Mouse (Mus musculus) CH12.LX (cell line): ENCODE measurements at regions not wholly inside any gene's neighbourhood (a gene's known extent, or its start where the extent isn't known, plus 50 kb on each side); places are given as distances from the start of the nearest gene placed in this dataset.

Experiments
- DNase-seq: peaks from one replicate; pipeline ENCODE4 v3.0.0-alpha.2; 2013; ENCODE audit errors: extremely low read depth
- H3K27ac ChIP-seq: 2 replicates; pipeline ENCODE4 v1.5.1; 2012; ENCODE audit warnings: low read depth, mild to moderate bottlenecking, control low read depth, moderate library complexity; ENCODE audit not compliant: insufficient read depth
- H3K27me3 ChIP-seq: replicated peaks from 2 replicates; pipeline ENCODE3; 2012; ENCODE audit warnings: inconsistent platforms
- H3K36me3 ChIP-seq, 2 experiments: replicated peaks in 1 of 2; 2 replicates each; pipeline versions ENCODE3 to v1.6.1; 2012; ENCODE audit warnings: inconsistent platforms in 1 of 2, low read length in 1 of 2, mild to moderate bottlenecking in 1 of 2, mixed read lengths in 1 of 2, moderate library complexity in 1 of 2; ENCODE audit not compliant: control insufficient read depth in 1 of 2, insufficient read depth in 1 of 2
- H3K4me1 ChIP-seq, 2 experiments: 2 replicates each; pipeline ENCODE4 v1.6.1; 2012; ENCODE audit warnings: inconsistent platforms in 1 of 2, moderate library complexity in 1 of 2; ENCODE audit not compliant: insufficient read depth in 2 of 2, control insufficient read depth in 1 of 2
- H3K4me2 ChIP-seq: 2 replicates; pipeline ENCODE4 v1.6.1; 2012; ENCODE audit warnings: low read depth, mild to moderate bottlenecking, control low read depth; ENCODE audit not compliant: poor library complexity, insufficient read depth, severe bottlenecking
- H3K4me3 ChIP-seq, 3 experiments: fragments of 150-350 bp in 1 of 3; sonication (generic) in 1 of 3; replicated peaks in 1 of 3; 2 replicates each; pipeline versions ENCODE3 to v1.5.1; 2011 to 2012; ENCODE audit warnings: low read depth in 2 of 3, low read length in 2 of 3, mild to moderate bottlenecking in 2 of 3, moderate library complexity in 2 of 3, control low read depth in 1 of 3, improper control_type of control experiment in 1 of 3, inconsistent platforms in 1 of 3, mixed read lengths in 1 of 3; ENCODE audit not compliant: poor library complexity in 1 of 3
- H3K79me2 ChIP-seq: replicated peaks from 2 replicates; pipeline ENCODE4 v1.6.1; 2012; ENCODE audit warnings: mild to moderate bottlenecking, moderate library complexity; ENCODE audit not compliant: control insufficient read depth, poor library complexity, insufficient read depth, severe bottlenecking; ENCODE audit errors: extremely low read depth
- H3K9ac ChIP-seq: 2 replicates; pipeline ENCODE4 v1.6.1; 2012; ENCODE audit warnings: low read depth, mild to moderate bottlenecking, control low read depth, moderate library complexity; ENCODE audit not compliant: insufficient read depth
- H3K9me3 ChIP-seq: replicated peaks from 2 replicates; pipeline ENCODE3; 2012; ENCODE audit warnings: low read length, inconsistent platforms, mixed read lengths
- CHD2 ChIP-seq: IDR thresholded peaks from 2 replicates; pipeline ENCODE4 v1.6.1; 2011; ENCODE audit warnings: low read length, improper control_type of control experiment
- E2F4 ChIP-seq: IDR thresholded peaks from 2 replicates; pipeline ENCODE4 v1.6.1; 2011; ENCODE audit warnings: low read depth, low read length, improper control_type of control experiment; ENCODE audit not compliant: insufficient replicate concordance
- ELF1 ChIP-seq: IDR thresholded peaks from 2 replicates; pipeline ENCODE4 v1.6.1; 2014; ENCODE audit warnings: low read depth, mild to moderate bottlenecking, inconsistent platforms, low read length, improper control_type of control experiment
- ETS1 ChIP-seq: conservative IDR thresholded peaks from 2 replicates; pipeline ENCODE4 v1.6.1; 2012; ENCODE audit warnings: low read depth, mild to moderate bottlenecking, inconsistent platforms, low read length, improper control_type of control experiment, moderate library complexity
- GABPA ChIP-seq: IDR thresholded peaks from 2 replicates; pipeline ENCODE4 v1.6.1; 2012; ENCODE audit warnings: low read depth, low read length, improper control_type of control experiment, inconsistent platforms; ENCODE audit not compliant: insufficient replicate concordance
- KAT2A ChIP-seq: IDR thresholded peaks from 2 replicates; pipeline ENCODE4 v1.6.1; 2012; ENCODE audit warnings: low read length, improper control_type of control experiment, inconsistent platforms; ENCODE audit not compliant: insufficient replicate concordance
- MAFK ChIP-seq: IDR thresholded peaks from 2 replicates; pipeline ENCODE4 v1.6.1; 2011; ENCODE audit warnings: low read length, improper control_type of control experiment; ENCODE audit not compliant: insufficient replicate concordance
- MYC ChIP-seq: IDR thresholded peaks from 2 replicates; pipeline ENCODE4 v1.6.1; 2011; ENCODE audit warnings: low read depth, mild to moderate bottlenecking, improper control_type of control experiment, low read length
- NRF1 ChIP-seq: IDR thresholded peaks from 2 replicates; pipeline ENCODE4 v1.6.1; 2014; ENCODE audit warnings: low read depth, mild to moderate bottlenecking, inconsistent platforms, low read length, improper control_type of control experiment, moderate library complexity
- POLR2A ChIP-seq: IDR thresholded peaks from 2 replicates; pipeline ENCODE4 v1.6.1; 2011; ENCODE audit warnings: low read depth, mild to moderate bottlenecking, improper control_type of control experiment, low read length
- POLR2AphosphoS2 ChIP-seq: IDR thresholded peaks from 2 replicates; pipeline ENCODE4 v1.6.1; 2011; ENCODE audit warnings: low read depth, low read length, improper control_type of control experiment
- USF1 ChIP-seq: IDR thresholded peaks from 2 replicates; pipeline ENCODE4 v1.6.1; 2014; ENCODE audit warnings: low read depth, mild to moderate bottlenecking, inconsistent platforms, low read length, improper control_type of control experiment
- ZNF384 ChIP-seq: IDR thresholded peaks from 2 replicates; pipeline ENCODE4 v1.6.1; 2012; ENCODE audit warnings: low read depth, low read length, improper control_type of control experiment, inconsistent platforms
- dilution Hi-C: fragments of 300-500 bp; cut with MboI; formaldehyde crosslinking; loops from 2 replicates; pipeline ENCODE4 v1.14.3; 2020; ENCODE audit warnings: low sequenced_read_pairs; ENCODE audit not compliant: extremely low pct_unique_long_range_greater_than_20kb, extremely low pct_ligation_motif_present
- in situ Hi-C: fragments of 300-500 bp; cut with MboI; formaldehyde crosslinking; loops from 3 replicates; pipeline ENCODE4 v1.14.3; 2019; ENCODE audit warnings: low sequenced_read_pairs, low pct_ligation_motif_present, low pct_unique_long_range_greater_than_20kb, mixed read lengths

- Histone ChIP-seq H3K4me1 (no peaks in the 10 kb centered on the region), H3K4me3 (no peak overlapping the region)
Observed at GRCm38 (mm10) chrX:50590673-50591341, 162.5 kb upstream of the Olfr1324 start.

GRCm38 (mm10) chrX:50588892-50589291 is 160.6 kb upstream of the Olfr1324 start:
- Histone ChIP-seq H3K79me2 (no peaks in the 10 kb centered on the region), H3K36me3 (peaks cover 26 to 55% of the 10 kb centered on the region in 2 experiments), H3K27me3 (no peaks in the 10 kb centered on the region), H3K9ac (no peak overlapping the region), H3K27ac (no peak overlapping the region), H3K4me3 (no peak overlapping the region), H3K4me1 (no peaks in the 10 kb centered on the region), H3K4me2 (no peak overlapping the region), H3K9me3 (no peaks in the 10 kb centered on the region)
- dilution Hi-C loops: no loop called here
- in situ Hi-C loops: no loop called here
- no peak for DNase-seq
- no peak for TF ChIP-seq GABPA
- no peak for TF ChIP-seq KAT2A
- TF ChIP-seq ETS1: no peak
- no peak for TF ChIP-seq MAFK
- no peak for TF ChIP-seq NRF1
- no peak for TF ChIP-seq USF1
- TF ChIP-seq POLR2A: no peak
- TF ChIP-seq ELF1: no peak

More at GRCm38 (mm10) chrX:50590673-50591341, 162.5 kb upstream of the Olfr1324 start:
- Histone ChIP-seq H3K9ac (no peak overlapping the region), H3K36me3 (peaks cover 27 to 52% of the 10 kb centered on the region in 2 experiments), H3K27me3 (no peaks in the 10 kb centered on the region), H3K79me2 (no peaks in the 10 kb centered on the region), H3K4me2 (no peak overlapping the region), H3K27ac (no peak overlapping the region), H3K9me3 (no peaks in the 10 kb centered on the region)
- no peak for DNase-seq
- TF ChIP-seq MYC: no peak
- no peak for TF ChIP-seq GABPA
- no peak for TF ChIP-seq CHD2
- TF ChIP-seq POLR2AphosphoS2: no peak
- in situ Hi-C loops: no loop called here
- dilution Hi-C loops: no loop called here

- no peaks in the 10 kb centered on the region for H3K79me2 ChIP-seq
- peaks cover 26 to 38% of the 10 kb centered on the region in 2 experiments for H3K36me3 ChIP-seq
- no peaks in the 10 kb centered on the region for H3K9me3 ChIP-seq
- in situ Hi-C loops (no loop called here), dilution Hi-C loops (no loop called here)
- no peak overlapping the region for H3K4me3 ChIP-seq
- no peak overlapping the region for H3K9ac ChIP-seq
- no peaks in the 10 kb centered on the region for H3K27me3 ChIP-seq
- peak; percentile 78 for TF ChIP-seq ZNF384
- TF ChIP-seq E2F4: no peak
- H3K4me2 ChIP-seq: no peak overlapping the region
- no peak for DNase-seq
- no peaks in the 10 kb centered on the region for H3K4me1 ChIP-seq
- H3K27ac ChIP-seq: no peak overlapping the region
Observed at GRCm38 (mm10) chrX:50583741-50584580, 155.7 kb upstream of the Olfr1324 start.
